In the genomic region with DNA sequence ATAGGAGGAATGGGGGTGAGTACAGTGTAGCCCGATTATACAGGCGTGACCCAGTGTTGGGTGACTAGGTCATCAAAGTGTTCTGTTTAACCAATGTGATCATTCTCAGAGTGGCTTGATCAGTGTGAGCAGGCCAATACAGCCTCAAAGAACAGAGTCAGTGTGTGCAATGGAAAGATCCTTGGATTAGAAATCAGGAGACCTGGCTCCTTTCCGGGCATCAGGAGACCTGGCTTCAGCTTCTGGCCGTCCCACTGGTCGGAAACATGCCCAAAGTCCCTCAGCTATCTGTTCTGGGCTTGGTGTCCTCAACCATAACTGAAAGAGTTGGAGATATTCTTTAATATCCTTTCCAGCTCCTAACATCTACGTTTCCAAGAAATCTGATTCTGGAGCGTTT, we compare ENCODE assay signal across 20 mouse cellular contexts.
"Had no signal": no experiment of that assay in that cellular context is flagged by ENCODE, and none has a peak within 500 bp of the region (broad histone marks: within the 10 kb centered on the region; RNA-seq: fewer than 3 reads in every experiment).

No protein-coding gene starts in this region.

- H3K4me1 ChIP-seq: intestine, embryonic 15.5 days; lung, embryonic 15.5 days; midbrain, embryonic 10.5 days; midbrain, embryonic 13.5 days; neural tube, embryonic 13.5 days had no signal

- H3K27me3 ChIP-seq: intestine, embryonic 15.5 days; lung, embryonic 15.5 days; megakaryocyte, embryonic 14.5 days; midbrain, embryonic 13.5 days; neural tube, embryonic 13.5 days had no signal

- H3K9ac ChIP-seq: intestine, embryonic 15.5 days; liver, embryonic 14.5 days; lung, embryonic 15.5 days; midbrain, embryonic 13.5 days; neural tube, embryonic 13.5 days had no signal

- ATAC-seq: intestine, embryonic 15.5 days; midbrain, embryonic 13.5 days; midbrain, embryonic 16.5 days had no signal

- H3K27ac ChIP-seq: intestine, embryonic 15.5 days; left cerebral cortex, adult 2 months; liver, embryonic 14.5 days; lung, embryonic 15.5 days; midbrain, embryonic 10.5 days; midbrain, embryonic 13.5 days; neural tube, embryonic 13.5 days had no signal

- DNase-seq: layer of hippocampus, postnatal 36 days; lung, adult 18-20 months; lung, postnatal 10 days; lung, postnatal 36 days; retina, postnatal 1 day; right cerebral cortex, postnatal 25 days; thymus, adult 2 months; thymus, postnatal 14 days; thymus, postnatal 4 days had no signal

- H3K9me3 ChIP-seq: intestine, embryonic 15.5 days; lung, embryonic 15.5 days; megakaryocyte, embryonic 14.5 days; midbrain, embryonic 10.5 days; midbrain, embryonic 13.5 days; neural tube, embryonic 13.5 days had no signal

- H3K36me3 ChIP-seq: intestine, embryonic 15.5 days; lung, embryonic 15.5 days; midbrain, embryonic 10.5 days; midbrain, embryonic 13.5 days; neural tube, embryonic 13.5 days had no signal

- H3K4me2 ChIP-seq: intestine, embryonic 15.5 days; liver, embryonic 11.5 days; lung, embryonic 15.5 days; midbrain, embryonic 13.5 days; neural tube, embryonic 13.5 days had no signal

- H3K4me3 ChIP-seq: intestine, embryonic 15.5 days; left cerebral cortex, adult 2 months; lung, embryonic 15.5 days; megakaryocyte, embryonic 14.5 days; midbrain, embryonic 10.5 days; midbrain, embryonic 13.5 days; myocyte; neural tube, embryonic 13.5 days had no signal
